Mouse (Mus musculus) forebrain, embryonic 12.5 days (tissue): Measurements from ENCODE around the gene Rnf38. TPM values are rescaled to one million over a fixed set of nuclear protein-coding genes. Genes with fewer than 3 reads are reported as not detected.

Source experiments
- ATAC-seq: fragments of 200-750 bp; cut with Nextera tagmentation; 2 replicates; pipeline ENCODE4 v1.8.0; 2017; ENCODE audit warnings: moderate TSS enrichment; ENCODE audit not compliant: low FRiP score
- H3K27ac ChIP-seq: fragments of 300-500 bp; sonication (generic); 2 replicates; pipeline ENCODE4 v1.5.1; 2016; ENCODE audit warnings: mild to moderate bottlenecking
- H3K27me3 ChIP-seq: fragments of 300-500 bp; sonication (generic); 2 replicates; pipeline ENCODE4 v1.6.1; 2016; ENCODE audit warnings: mild to moderate bottlenecking
- H3K36me3 ChIP-seq: fragments of 300-500 bp; sonication (generic); replicated peaks from 2 replicates; pipeline ENCODE4 v1.6.1; 2016; ENCODE audit warnings: mild to moderate bottlenecking
- H3K4me1 ChIP-seq: fragments of 300-500 bp; sonication (generic); 2 replicates; pipeline ENCODE4 v1.6.1; 2016
- H3K4me2 ChIP-seq: fragments of 300-500 bp; sonication (generic); 2 replicates; pipeline ENCODE4 v1.6.1; 2016; ENCODE audit warnings: mild to moderate bottlenecking, moderate library complexity
- H3K4me3 ChIP-seq: fragments of 300-500 bp; sonication (generic); replicated peaks from 2 replicates; pipeline ENCODE4 v1.5.1; 2016; ENCODE audit warnings: mild to moderate bottlenecking
- H3K9ac ChIP-seq: fragments of 300-500 bp; sonication (generic); 2 replicates; pipeline ENCODE4 v1.6.1; 2016; ENCODE audit warnings: mild to moderate bottlenecking
- H3K9me3 ChIP-seq: fragments of 300-500 bp; sonication (generic); 2 replicates; pipeline ENCODE4 v1.6.1; 2016
- WGBS: fragments of 180-500 bp; shearing (Covaris S2); methylation state at CpG from one replicate; pipeline ENCODE4 v1.1.7; 2016; 5-methylcytosine and 5-hydroxymethylcytosine counted together
- polyA plus RNA-seq: library from polyadenylated mRNA; unstranded; fragments of >200 nt; fragmentation: Nextera tagmentation; extraction: Ambion mirVana; gene quantifications from 2 replicates; pipeline ENCODE4 v1.2.1, GENCODE M21; 2016

The Rnf38 gene
- polyA plus RNA-seq: 64.7 and 66.7 TPM in 2 replicates

DNA sequence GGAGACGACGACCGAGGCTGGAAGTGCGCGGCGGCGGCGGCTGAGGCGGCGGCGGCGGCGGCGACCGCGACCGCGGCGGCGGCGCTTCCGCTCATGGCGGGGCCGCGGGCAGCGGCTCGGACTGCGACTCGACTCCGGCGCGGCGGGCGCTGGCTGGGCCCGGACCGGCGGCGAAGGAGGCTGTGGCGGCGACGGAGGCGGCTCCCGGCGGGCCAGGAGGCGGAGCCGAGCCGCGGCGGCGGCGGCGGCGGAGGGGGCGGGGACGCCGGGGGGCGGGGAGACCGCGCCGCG, at the start of gene Rnf38:
Gene Rnf38, minus strand, starts transcription at position 77 of the 291 bp plus-strand sequence.
- Histone ChIP-seq H3K4me1 (peaks cover 33% of the 10 kb centered on the region), H3K27ac (peak within 1 kb of the TSS; percentile 95), H3K4me3 (peak within 1 kb of the TSS; percentile 87), H3K36me3 (no peaks in the 10 kb centered on the region), H3K27me3 (no peaks in the 10 kb centered on the region), H3K9me3 (no peaks in the 10 kb centered on the region), H3K4me2 (peak within 1 kb of the TSS; percentile 73), H3K9ac (peak within 1 kb of the TSS; percentile 91)
- whole genome bisulfite sequencing: 1% methylated on average over 27 of the region's 61 CpGs
- ATAC-seq: no peak

- no peak overlapping the region for H3K4me2 ChIP-seq
- H3K9me3 ChIP-seq: no peaks in the 10 kb centered on the region
- no peak overlapping the region for H3K27ac ChIP-seq
- no peak for ATAC-seq
- H3K36me3 ChIP-seq: no peaks in the 10 kb centered on the region
- no peaks in the 10 kb centered on the region for H3K27me3 ChIP-seq
- no peak overlapping the region for H3K4me3 ChIP-seq
- no peak overlapping the region for H3K9ac ChIP-seq
- H3K4me1 ChIP-seq: no peaks in the 10 kb centered on the region
- WGBS: 83% methylated on average over 7 of the region's 7 CpGs
Measured at GRCm38 (mm10) chr4:44281597-44282265, 48.1 kb upstream of the Rnf38 start.

DNA sequence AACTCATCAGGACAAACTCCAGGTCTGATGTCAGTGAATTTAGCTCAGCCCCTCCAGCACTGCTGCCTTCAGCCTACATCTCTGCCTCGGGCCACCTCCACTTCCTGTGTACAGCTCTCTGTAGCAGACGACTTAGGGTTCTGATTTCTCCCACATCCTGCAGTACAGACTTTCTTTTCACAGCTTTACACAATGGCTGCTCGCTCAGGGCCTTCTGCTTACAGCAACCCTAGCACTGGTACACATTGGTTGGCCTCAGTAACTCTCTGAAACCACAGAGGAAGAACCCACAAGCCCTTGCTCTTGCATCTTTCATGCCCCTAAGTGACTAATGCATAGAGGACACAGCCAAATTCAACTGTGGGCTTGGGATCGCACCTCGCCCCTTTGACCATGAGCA, 37.5 kb upstream of the Rnf38 start:
- no peaks in the 10 kb centered on the region for H3K27me3 ChIP-seq
- no peaks in the 10 kb centered on the region for H3K4me1 ChIP-seq
- WGBS: 78% methylated on average over 5 of the region's 5 CpGs
- H3K9me3 ChIP-seq: no peaks in the 10 kb centered on the region
- H3K36me3 ChIP-seq: no peaks in the 10 kb centered on the region
- H3K4me3 ChIP-seq: no peak overlapping the region
- no peak overlapping the region for H3K4me2 ChIP-seq
- ATAC-seq: no peak
- H3K9ac ChIP-seq: no peak overlapping the region
- no peak overlapping the region for H3K27ac ChIP-seq

- Histone ChIP-seq H3K4me1 (no peaks in the 10 kb centered on the region), H3K4me2 (no peak overlapping the region), H3K27ac (no peak overlapping the region), H3K27me3 (no peaks in the 10 kb centered on the region), H3K9me3 (no peaks in the 10 kb centered on the region), H3K9ac (no peak overlapping the region), H3K4me3 (no peak overlapping the region), H3K36me3 (no peaks in the 10 kb centered on the region)
- 95% methylated on average over 14 of the region's 14 CpGs for WGBS
- no peak for ATAC-seq
Measured at GRCm38 (mm10) chr4:44269376-44269817, 35.8 kb upstream of the Rnf38 start.

DNA sequence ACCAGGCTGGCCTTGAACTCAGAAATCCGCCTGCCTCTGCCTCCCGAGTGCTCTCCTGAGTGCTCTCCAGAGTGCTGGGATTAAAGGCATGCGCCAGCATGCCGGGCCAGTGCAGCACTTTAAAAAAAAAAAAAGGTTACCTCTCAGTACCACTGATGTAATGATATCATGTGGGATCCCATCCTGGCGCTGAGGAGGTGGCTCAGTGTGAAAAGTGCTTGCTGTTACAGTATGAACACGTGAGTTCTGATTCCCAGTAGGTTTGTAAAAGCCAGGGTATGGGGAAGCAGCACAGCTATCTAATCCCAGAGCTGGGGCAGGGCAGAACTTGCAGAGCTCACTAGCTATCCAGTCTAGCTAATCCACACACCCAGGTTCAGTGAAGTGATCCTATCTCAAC, 33.8 kb upstream of the Rnf38 start:
- no peak for ATAC-seq
- Histone ChIP-seq H3K36me3 (no peaks in the 10 kb centered on the region), H3K27ac (no peak overlapping the region), H3K9ac (no peak overlapping the region), H3K4me1 (no peaks in the 10 kb centered on the region), H3K4me2 (no peak overlapping the region), H3K4me3 (no peak overlapping the region), H3K27me3 (no peaks in the 10 kb centered on the region), H3K9me3 (no peaks in the 10 kb centered on the region)
- WGBS: 91% methylated on average over 6 of the region's 6 CpGs

DNA sequence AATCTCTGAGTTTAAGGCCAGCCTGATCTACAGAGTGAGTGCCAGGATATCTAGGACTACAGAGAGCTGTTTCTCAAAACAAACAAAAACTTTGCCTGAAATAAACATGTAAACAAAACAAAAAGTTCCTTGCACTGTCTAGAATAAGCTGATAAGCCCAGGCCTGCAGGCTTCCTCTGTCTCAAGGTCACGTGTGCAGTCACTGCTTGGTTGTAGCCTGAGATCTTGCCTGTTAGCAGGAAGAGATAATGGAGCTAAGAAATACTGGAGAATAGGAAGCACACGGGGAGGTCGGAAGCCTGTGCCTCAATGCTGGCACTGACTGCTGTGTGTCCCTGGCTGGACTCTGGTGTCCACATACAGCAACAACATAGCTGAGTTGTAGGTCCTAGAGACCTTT, 31.9 kb upstream of the Rnf38 start:
- Histone ChIP-seq H3K27me3 (no peaks in the 10 kb centered on the region), H3K4me2 (no peak overlapping the region), H3K27ac (no peak overlapping the region), H3K4me1 (no peaks in the 10 kb centered on the region), H3K36me3 (no peaks in the 10 kb centered on the region), H3K4me3 (no peak overlapping the region), H3K9ac (no peak overlapping the region), H3K9me3 (no peaks in the 10 kb centered on the region)
- WGBS: 93% methylated on average over 3 of the region's 3 CpGs
- no peak for ATAC-seq

DNA sequence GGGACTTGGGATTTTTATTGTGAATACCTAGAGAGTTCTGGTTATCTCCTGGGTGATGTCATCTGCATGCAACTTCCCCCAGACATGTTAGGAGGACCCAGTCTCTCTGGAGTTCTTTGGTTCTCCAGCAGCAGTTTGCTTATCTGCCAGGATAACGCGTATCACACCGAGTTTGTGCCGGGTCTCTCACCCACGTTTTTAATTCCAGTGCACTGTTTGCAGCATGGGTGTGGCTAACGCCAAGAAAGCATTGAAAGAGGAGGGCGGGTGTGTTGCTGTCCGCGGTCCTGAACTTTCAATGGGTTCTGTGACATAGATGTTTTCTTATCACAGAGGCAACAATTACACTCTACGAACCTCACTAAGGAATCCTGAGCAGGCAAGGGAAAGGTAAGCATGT, 26.7 kb upstream of the Rnf38 start:
- Histone ChIP-seq H3K4me1 (no peaks in the 10 kb centered on the region), H3K36me3 (no peaks in the 10 kb centered on the region), H3K4me3 (no peak overlapping the region), H3K4me2 (no peak overlapping the region), H3K9ac (no peak overlapping the region), H3K27me3 (no peaks in the 10 kb centered on the region), H3K9me3 (no peaks in the 10 kb centered on the region), H3K27ac (no peak overlapping the region)
- WGBS: 3% methylated on average over 10 of the region's 10 CpGs
- no peak for ATAC-seq

DNA sequence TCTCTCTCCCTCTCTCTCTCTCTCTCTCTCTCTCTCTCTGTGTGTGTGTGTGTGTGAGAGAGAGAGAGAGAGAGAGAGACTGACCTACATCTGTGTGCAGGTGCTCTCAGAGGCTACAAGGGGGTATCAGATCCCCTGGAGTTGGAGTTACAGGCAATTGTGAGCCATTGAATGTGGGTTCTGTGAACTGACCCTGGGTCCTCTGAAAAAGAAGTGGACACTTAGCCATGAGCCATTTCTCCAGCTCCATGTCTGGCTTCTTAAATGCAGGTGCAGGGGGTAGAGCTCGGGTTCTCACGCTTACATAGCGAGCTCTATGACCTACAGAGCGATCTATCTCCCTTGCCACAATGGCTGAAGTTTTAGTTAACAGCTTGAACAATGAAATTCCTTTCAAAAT, 25.5 kb upstream of the Rnf38 start:
- H3K9me3 ChIP-seq: no peaks in the 10 kb centered on the region
- H3K4me3 ChIP-seq: no peak overlapping the region
- no peak overlapping the region for H3K9ac ChIP-seq
- H3K4me2 ChIP-seq: no peak overlapping the region
- no peaks in the 10 kb centered on the region for H3K36me3 ChIP-seq
- no peaks in the 10 kb centered on the region for H3K4me1 ChIP-seq
- no peak overlapping the region for H3K27ac ChIP-seq
- no peak for ATAC-seq
- no peaks in the 10 kb centered on the region for H3K27me3 ChIP-seq
- WGBS: 81% methylated on average over 4 of the region's 4 CpGs

GRCm38 (mm10) chr4:44254579-44254978, 21.0 kb upstream of the Rnf38 start:
- Histone ChIP-seq H3K27me3 (no peaks in the 10 kb centered on the region), H3K27ac (no peak overlapping the region), H3K9ac (no peak overlapping the region), H3K4me1 (peaks cover 23% of the 10 kb centered on the region), H3K9me3 (no peaks in the 10 kb centered on the region), H3K4me3 (no peak overlapping the region), H3K4me2 (no peak overlapping the region), H3K36me3 (no peaks in the 10 kb centered on the region)
- WGBS: 82% methylated on average over 5 of the region's 5 CpGs
- no peak for ATAC-seq

GRCm38 (mm10) chr4:44253191-44253590, 19.6 kb upstream of the Rnf38 start:
- Histone ChIP-seq H3K27me3 (no peaks in the 10 kb centered on the region), H3K4me1 (peaks cover 37% of the 10 kb centered on the region), H3K4me3 (no peak overlapping the region), H3K9ac (no peak overlapping the region), H3K36me3 (no peaks in the 10 kb centered on the region), H3K4me2 (no peak overlapping the region), H3K27ac (no peak overlapping the region), H3K9me3 (no peaks in the 10 kb centered on the region)
- ATAC-seq: no peak
- WGBS: 14% methylated on average over 6 of the region's 6 CpGs

DNA sequence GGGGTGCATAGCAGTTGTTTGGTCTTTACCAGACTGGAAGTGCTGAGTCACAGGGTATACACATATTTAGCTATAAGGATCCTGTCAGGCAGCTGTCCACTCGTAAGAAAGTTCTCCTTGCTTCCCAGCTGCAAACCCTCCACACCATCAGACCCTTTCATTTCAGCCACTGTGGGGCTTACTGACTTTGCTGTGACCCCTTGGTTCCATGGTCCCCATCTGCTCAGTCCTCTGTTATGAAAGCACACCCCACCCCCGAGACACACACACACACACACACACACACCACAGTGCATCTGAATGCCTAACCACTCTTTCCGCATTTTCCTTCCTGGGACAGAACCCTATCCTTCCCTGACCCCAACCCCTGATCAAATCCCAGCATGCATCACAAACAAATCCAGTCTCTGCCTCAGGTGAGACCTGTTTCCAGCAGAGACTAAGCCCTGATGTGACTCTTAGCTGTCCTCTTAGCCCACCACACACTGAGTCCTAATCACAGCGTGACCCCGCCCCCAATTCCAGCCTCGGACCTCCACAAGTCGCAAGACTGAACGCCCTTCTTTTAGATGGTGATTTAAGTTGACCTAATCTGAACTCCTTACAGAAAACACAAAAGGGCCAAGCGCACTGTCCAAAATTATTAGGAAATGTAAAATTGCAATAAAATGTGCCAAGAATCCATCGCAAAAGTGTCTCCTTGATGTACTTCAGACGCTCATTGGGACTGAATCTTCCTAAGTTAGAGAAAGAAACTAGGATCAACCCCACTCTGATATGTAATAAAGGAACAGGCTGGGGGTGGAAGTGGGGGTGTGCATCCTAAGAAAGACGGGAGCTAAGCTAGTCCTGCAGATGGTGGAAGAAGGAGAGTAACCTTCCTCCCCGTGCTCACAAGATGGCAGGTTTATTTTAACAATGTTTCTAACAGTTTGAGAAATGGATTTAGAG, 18.7 kb upstream of the Rnf38 start:
- WGBS: 9% methylated on average over 13 of the region's 13 CpGs
- Histone ChIP-seq H3K36me3 (no peaks in the 10 kb centered on the region), H3K9ac (no peak overlapping the region), H3K27ac (no peak overlapping the region), H3K4me1 (peaks cover 47% of the 10 kb centered on the region), H3K4me2 (peak overlapping the region; percentile 26; the same call in 1 of the 2 replicates), H3K9me3 (no peaks in the 10 kb centered on the region), H3K27me3 (no peaks in the 10 kb centered on the region), H3K4me3 (no peak overlapping the region)
- no peak for ATAC-seq

DNA sequence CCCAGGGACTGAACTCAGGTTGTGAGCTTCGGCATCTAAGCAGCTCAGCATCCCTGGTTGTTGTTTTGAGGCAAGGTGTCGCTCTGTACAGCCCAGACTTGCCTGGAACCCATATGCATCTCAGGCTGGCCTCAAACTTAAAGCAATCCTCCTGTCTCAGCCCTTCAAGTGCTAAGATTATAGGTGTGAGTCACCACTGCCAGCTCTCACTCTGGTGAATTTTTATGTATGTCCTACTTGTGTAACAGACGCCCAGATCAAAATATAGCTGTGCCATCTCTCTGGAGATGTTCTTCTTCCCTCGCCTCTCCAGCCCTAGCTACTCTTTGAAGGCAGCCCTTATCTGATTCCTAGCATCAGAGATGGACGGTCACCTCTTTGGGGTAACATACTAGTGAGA, 17.9 kb upstream of the Rnf38 start:
- no peaks in the 10 kb centered on the region for H3K36me3 ChIP-seq

More for the DNA sequence above, 17.9 kb upstream of the Rnf38 start:
- H3K4me3 ChIP-seq: no peak overlapping the region
- H3K9me3 ChIP-seq: no peaks in the 10 kb centered on the region
- no peak overlapping the region for H3K4me2 ChIP-seq
- H3K9ac ChIP-seq: no peak overlapping the region
- peaks cover 52% of the 10 kb centered on the region for H3K4me1 ChIP-seq
- WGBS: 85% methylated on average over 5 of the region's 5 CpGs
- H3K27ac ChIP-seq: no peak overlapping the region
- H3K27me3 ChIP-seq: no peaks in the 10 kb centered on the region
- ATAC-seq: no peak
